Mouse (Mus musculus): Measurements from ENCODE around the gene Ehhadh.
"Not testable (repeated sequence)": the region's sequence is repeated elsewhere in the genome, so short reads cannot be mapped to it uniquely, and the experiment has no call there.

Gene Ehhadh

DNA sequence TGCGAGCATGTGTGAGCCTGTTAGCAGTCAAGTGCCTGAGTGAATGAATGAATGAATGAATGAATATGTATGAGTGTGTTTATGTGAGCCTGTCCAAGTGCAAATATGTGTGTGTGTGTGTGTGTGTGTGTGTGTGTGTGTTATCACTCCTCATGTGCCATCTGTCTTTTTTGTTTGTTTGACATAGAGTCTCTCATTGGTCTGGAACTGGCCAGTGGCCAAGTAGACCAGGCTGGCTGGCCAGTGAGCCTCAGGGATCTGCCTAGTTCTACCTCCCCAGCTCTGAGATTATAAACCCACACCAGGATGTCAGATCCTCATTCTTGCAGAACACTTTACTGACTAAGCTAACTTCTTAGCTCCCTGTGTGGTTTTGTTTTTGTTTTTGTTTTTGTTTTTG, 16.7 kb upstream of the Ehhadh start:
- in situ Hi-C loops (cut with MseI, MboI) = no loop called here

DNA sequence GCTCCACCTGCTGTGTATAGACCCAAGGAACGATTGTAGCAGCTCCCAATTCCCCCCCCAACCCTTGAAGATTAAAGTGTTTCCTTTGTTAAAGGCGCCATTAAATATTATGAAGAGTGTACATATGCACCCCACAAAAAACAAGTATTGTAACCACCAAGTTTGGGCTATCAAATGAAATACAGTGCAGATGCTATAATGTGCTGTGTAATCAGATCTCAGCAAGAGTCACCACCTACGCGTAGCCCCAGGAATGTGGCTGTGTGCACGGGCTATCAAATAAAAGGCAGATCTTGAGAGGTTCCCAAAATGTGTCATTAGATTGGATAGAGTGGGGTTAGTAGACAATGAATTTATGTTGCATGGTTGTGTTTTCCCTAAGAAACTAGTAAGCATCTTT, 7.5 kb upstream of the Ehhadh start:
- in situ Hi-C loops (cut with MseI, MboI) = no loop called here

GRCm38 (mm10) chr16:21794697-21795045, 7.1 kb upstream of the Ehhadh start:
- in situ Hi-C loops (cut with MseI, MboI) = no loop called here

DNA sequence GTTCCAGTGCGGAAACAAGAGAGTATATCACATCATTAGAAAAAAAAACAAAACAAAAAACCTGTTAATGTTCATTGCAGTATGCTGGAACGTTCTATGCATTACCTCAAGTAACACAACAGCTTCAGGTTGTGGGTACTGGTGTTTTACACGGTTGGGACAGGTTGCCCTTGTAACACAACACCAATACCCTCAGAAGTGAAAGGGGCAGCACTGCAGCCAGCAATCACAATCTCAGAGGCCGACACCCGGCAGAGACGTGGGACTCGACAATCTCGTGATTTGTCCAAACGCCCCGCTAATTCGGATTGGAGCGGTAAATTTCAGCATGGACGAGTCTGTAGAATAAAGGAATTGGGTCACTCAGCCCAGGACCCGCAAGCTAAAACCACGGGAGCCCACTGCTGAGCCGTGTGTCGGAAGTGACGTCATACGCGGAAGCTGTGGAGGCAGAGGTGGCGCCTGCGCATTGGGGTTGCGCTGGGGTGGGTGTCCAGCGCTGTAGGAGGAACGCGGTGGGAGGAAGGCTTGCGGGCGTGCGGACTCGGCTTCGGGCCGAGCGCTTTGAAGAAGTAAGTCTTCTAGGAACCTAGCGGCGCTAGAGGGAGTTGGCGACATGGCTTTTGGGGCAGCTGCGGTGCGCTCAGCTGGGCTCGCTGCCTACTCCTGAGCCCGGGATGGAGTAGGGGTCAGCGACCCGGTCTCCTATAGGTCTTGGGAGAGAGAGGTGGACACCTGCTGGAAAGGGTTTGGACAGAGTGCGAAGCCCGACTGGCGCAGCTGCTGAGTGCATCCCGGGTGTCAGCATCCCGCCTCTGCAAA, 6.5 kb upstream of the Ehhadh start, which contains the start of gene Map3k13:
Gene Map3k13, plus strand, starts transcription at position 472 of the 822 bp plus-strand sequence.
- in situ Hi-C loops (cut with MseI, MboI) = no loop called here

- in situ Hi-C loops (cut with MseI, MboI) = not testable (repeated sequence)
Measured at GRCm38 (mm10) chr16:21793080-21793810, 5.6 kb upstream of the Ehhadh start.

- in situ Hi-C loops (cut with MseI, MboI) = no loop called here
Measured at GRCm38 (mm10) chr16:21791779-21792178, 4.2 kb upstream of the Ehhadh start.

- in situ Hi-C loops (cut with MseI, MboI) = no loop called here
Measured at GRCm38 (mm10) chr16:21790469-21790868, 2.9 kb upstream of the Ehhadh start.

GRCm38 (mm10) chr16:21789180-21789579, 1.6 kb upstream of the Ehhadh start:
- in situ Hi-C loops (cut with MseI, MboI) = no loop called here

DNA sequence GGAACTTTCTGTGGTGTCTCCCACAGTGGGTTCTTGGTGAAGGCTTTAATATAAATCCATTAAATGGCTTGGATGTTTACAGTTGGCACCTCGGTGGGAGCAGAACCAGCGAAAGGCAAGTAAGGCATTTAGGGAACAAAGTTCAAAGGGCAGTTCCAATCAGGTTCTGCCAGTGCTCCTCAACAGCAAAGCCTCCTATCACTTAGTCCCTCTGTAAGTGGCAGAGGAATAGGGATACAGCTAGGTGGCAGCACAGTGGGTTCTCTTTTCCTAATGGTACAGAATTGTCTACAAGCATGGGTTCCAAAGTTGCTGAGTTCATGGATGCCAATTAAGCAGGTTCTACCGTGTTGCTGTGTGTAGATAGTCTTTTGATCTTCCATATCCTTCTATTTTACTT, 974 bp upstream of the Ehhadh start:
- in situ Hi-C loops (cut with MseI, MboI) = no loop called here

- in situ Hi-C loops (cut with MseI, MboI) = no loop called here
Measured at GRCm38 (mm10) chr16:21786317-21786716, 1.3 kb downstream of the Ehhadh start.

GRCm38 (mm10) chr16:21785000-21785399, 2.6 kb downstream of the Ehhadh start:
- in situ Hi-C loops (cut with MseI, MboI) = no loop called here

DNA sequence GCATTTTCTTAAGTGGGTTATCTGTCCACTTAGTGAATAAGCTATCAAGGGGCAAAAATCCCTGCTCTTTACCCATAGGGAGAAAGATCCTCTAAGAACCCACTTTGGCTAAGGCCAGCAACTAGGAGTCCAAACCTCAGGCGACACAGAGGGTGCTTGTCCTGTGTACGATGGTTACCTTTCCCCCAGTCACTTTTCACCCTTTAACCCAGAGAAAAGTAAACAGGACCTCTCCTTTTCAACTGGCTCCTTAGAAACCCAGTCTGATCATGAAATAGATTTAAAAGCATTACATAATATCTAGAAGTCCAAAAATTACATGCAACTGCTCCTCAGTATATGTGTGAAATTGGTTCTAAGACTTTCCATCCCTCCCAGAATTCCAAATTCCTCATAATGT, 4.8 kb downstream of the Ehhadh start:
- in situ Hi-C loops (cut with MseI, MboI) = no loop called here

DNA sequence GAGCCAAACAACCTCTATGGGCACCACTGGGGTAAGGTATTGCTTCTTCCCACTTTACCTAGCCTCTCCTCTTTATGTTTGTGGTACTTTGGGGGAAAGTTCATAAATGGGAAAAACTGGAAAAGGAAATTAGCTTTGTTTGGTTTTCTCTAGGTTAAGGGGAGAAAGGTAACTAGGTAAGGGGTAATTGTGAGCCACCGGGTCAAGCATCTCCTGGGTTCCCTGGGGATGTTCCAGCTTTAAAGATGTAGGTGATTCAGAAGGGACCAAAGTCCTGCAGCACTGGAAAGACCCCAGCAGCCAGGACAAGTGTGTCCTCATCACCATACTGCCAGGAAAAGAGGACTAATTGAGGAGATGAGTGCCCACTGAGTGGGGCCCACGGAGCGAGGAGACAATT, 5.7 kb downstream of the Ehhadh start:
- in situ Hi-C loops (cut with MseI, MboI) = no loop called here

GRCm38 (mm10) chr16:21781277-21781676, 6.3 kb downstream of the Ehhadh start:
- in situ Hi-C loops (cut with MseI, MboI) = no loop called here

GRCm38 (mm10) chr16:21779149-21779548, 8.5 kb downstream of the Ehhadh start:
- in situ Hi-C loops (cut with MseI, MboI) = no loop called here

GRCm38 (mm10) chr16:21778293-21778866, 9.2 kb downstream of the Ehhadh start:
- in situ Hi-C loops (cut with MseI, MboI) = no loop called here

GRCm38 (mm10) chr16:21774725-21775124, 12.9 kb downstream of the Ehhadh start:
- in situ Hi-C loops (cut with MseI, MboI) = no loop called here

- in situ Hi-C loops (cut with MseI, MboI) = no loop called here
Measured at GRCm38 (mm10) chr16:21769667-21770066, 17.9 kb downstream of the Ehhadh start.

DNA sequence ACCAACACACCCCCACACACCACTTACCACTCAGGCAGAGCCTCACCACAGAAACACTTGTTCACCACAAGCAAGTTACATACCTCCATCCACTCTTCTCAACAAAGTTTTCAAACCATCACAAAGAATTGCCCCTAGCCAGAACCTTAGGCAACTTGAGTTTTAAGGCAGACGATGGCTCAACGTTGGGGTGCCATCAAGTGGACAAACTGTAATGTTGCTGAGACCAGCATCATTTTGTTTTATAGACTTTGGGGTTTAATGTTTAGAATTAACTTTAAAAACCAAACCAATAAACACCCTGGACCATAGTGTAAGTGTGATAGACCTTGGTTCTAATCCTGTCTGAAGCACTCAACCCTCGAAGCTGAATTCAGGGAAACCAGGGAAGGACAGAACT, 19.4 kb downstream of the Ehhadh start:
- in situ Hi-C loops (cut with MseI, MboI) = no loop called here

- in situ Hi-C loops (cut with MseI, MboI) = no loop called here
Measured at GRCm38 (mm10) chr16:21758447-21758846, 29.2 kb downstream of the Ehhadh start.

DNA sequence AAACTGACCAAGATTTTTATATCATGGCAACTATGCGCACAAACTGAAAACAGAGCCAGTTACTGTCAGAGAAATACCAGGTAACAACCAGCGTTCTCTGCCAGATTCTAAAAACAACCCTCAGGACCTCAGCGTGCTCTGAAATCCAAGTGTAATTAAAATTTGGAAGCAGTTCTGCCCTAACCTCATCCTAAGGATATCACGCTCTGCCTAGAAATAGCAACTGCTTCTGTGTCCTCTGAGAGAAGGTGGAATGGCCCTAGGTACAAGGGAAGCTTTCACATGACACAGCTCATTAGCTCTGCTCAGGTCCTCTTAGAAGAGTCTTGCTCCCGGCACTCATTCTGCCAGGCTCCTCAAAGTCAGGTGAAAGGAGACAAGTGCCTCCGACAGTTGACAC, 44.2 kb downstream of the Ehhadh start:
- in situ Hi-C loops (cut with MseI, MboI) = no loop called here

GRCm38 (mm10) chr16:21742898-21743297, 44.7 kb downstream of the Ehhadh start:
- in situ Hi-C loops (cut with MseI, MboI) = no loop called here

Measured in mouse trophoblast stem cell (cell line).